Mouse (Mus musculus) ZHBTc4 (cell line): ENCODE measurements around the gene Muc20.
A peak's percentile ranks its signal among the peaks of the same experiment; 100 is the strongest.

Experiments
- DNase-seq: peaks from one replicate; pipeline ENCODE4 v3.0.0-alpha.2; 2011; ENCODE audit warnings: low read depth, low spot score

The Muc20 gene

DNA sequence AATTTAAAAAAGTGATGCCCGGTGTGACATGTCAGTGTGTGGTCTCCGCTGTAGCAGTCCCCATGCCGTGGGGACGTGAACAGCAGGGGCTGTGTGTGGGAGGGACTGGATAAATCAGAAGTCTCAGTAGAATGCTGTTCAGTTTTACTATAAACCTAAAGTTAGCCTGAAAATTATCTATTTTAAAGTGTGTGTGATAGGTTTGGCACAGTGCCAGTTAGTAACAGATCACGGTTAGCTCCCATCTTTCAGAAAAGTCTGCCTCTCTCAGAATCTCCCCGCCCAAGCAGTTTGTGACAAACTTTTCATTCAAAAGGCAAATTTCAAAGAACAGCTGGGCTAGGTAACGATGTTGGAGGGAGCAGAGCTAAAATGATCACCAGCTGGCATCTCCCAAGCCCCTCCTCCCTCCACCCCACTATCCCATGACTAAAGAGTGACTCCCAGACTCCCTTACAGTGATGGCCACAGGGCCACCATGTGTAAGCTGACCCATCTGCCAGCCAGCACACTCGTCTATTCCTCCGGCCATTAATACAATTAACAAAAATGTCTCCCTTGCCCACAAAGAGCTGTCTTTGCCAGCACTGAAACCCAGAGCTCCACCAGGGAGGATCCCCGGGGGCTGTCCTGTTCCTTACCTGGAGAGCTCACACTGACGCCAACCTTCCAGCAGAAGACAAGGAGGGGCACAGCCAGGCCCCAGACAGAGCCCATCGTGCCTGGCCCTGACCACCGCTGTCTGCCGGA is 384 bp downstream of the Muc20 start:
- no peak for DNase-seq

DNA sequence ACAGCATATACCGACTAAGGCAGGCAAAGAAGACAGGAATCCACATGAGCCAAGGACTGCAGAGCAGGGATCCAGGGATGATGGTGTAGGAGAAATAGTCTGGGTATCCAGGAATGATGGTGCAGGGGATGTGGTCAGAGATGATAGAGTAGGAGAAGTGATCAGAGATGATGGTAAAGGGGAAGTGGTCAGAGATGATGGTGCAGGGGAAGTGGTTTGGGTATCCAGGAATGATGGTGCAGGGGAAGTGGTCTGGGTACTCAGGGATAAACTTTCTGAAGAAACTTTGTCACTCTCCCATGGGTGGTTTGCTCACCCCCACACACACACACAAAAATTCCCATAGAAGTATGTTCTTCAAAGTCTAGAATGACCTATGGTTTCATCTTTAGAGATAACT is 2.1 kb downstream of the Muc20 start:
- no peak for DNase-seq

DNA sequence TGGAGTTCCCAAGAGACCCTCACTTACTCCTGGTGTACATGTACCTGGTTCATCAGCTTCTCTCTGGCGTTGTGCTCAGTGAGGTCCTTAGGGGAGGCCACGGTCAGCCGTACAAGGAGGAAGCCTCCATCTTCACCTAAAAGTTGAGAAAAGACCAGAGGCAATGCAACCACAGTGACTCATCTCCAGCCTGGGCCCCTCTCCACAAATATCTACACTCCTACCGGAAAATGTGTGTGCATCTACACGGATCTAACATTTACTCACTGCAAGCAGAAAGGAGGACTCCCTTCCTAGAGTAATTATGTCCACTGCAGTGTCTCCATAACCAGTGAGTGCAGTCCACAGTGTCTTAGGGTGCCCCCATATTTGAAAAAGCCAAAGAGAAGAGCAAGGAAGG is 7.2 kb downstream of the Muc20 start:
- DNase-seq: no peak

DNA sequence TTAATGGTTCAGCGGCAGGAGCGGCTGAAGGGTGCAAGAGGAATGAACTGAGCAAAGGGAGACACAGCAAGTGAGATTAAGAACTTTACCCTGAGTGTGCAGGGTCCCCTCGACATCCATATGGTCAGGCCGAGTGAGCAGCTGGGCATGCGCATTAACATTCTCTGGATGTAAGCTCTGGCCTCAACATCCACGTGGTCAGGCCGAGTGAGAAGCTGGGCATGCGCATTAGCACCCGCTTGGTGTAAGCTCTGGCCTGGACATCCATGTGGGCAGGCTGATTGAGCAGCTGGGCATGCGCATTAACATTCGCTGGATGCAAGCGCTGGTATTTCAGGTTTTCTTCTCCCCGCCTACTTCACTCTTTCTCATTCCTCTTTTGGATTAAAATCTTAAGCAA is 12.4 kb downstream of the Muc20 start:
- no peak for DNase-seq

DNA sequence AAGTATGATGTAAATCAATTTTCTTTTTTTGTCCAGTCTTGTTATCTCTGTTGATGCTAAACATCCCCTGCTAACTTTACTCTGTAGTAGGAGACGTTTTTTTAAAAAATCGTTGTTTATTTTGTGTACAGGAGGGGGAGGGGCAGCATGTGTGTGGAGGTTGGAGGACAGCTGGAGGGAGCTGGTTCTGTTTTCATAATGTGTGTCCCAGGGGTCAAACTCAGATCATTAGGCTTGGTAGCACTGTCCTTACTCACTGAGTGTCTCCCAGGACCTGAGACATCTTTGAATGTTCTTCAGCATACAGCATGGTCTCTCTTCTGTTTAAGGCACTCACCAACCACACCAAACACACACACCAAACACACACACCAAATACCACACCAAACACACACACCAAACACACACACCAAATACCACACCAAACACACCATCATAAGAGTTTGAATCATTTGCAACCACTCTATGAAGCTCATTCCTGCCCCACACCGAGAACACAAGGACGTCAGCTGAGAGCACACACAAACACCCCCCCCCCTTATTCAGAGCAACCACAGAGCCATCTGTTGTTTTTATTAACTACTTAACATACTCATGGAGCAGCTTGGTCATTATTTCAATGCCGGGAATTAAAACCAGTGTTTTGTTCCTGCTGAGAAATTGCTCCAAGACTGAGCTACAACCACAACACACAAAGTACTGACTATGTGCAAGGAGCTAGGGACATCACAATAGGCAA is 13.7 kb downstream of the Muc20 start:
- DNase-seq: no peak

DNA sequence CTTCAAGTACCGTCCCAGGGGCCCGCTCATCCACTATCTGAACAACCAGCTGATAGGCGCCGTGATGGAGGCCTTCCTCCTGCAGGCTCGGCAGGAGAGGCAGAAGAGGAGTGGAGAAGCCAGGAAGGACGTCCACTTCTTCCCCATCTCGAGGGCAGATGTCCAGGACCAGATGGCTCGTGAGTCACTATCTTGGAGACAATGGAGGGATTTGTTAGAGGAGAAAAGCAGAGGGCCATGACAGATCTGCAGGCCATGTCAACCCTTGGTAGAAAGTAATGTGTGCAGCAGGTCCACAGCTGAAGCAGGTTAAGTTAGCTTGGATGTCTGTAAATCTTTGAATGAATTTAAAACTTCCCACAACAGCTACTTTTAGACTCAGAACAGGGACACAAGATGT is 18.3 kb downstream of the Muc20 start:
- no peak for DNase-seq

DNA sequence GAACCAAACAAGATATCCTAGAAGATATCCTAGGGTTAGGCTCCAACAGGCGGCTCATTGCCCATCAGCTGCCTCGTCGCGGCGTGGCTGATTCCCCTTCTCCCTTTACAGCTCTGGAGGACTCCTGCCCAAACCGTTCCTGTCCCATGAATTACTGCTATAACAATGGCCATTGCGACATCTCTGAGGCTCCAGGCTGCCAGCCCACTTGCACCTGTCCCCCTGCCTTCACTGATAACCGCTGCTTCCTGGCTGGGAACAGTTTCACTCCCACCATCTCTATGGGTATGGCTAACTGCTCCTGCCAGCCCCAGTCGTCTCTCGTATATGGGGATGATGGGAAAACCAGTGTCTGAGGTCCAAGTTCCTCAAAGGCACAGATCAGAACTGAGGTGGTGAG is 20.6 kb downstream of the Muc20 start:
- no peak for DNase-seq

DNA sequence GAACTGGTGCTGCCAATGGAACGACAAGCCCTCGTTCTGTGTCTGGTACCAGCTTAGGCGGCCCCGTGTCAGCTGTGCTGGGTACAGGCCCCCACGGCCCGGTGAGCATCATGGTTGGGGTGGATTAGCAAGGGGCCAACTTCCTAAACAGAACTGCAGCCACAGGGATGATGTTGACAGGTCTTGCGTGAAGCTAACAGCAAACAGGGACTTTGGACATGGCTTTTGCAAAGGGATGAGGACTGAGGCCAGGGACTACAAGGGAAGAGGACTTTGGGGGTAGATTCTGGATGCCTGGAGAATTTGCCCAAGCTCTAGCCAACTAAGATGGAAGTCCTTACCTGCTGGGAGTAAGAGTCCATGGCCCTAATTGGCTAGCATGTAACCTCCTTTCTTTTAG is 30.3 kb downstream of the Muc20 start:
- no peak for DNase-seq

DNA sequence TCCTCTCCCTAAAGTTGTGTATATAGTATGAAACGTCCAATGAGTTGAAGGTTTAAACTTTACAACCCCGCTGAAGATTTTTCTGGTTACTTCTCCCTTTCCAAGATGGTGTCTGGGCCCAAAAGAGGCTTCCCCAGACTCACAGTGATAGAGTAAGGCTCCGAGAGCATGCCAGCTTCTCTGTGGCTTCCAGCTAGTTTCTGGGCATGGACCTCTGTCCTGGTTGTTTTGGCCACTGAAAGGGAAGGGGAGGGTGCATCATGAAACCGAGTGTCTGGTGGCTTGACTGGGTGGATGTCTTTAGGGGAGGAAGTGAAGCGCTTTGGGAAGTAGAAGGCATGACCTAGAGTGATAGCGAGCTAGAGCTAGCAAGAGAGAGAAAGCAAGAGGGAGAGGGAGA is 32.3 kb downstream of the Muc20 start:
- DNase-seq: no peak

DNA sequence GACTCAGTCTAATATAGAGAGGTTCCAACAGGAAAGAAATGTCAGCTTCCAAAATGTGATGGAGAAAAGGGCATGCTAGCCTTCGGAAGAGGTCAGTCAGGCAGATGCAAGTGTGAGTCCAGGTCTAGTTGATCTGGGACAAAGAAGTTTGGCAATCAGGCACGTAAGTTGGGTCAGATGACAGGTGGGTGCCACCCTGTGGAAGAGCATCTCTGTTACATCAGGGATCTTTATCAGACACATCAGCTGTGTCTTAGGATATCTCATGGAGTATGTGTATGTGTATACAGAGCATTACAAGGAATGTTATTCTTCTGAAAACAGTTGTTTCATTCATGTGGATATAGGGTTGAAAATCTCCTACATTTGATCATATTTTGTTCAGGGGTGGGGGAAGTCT is 32.7 kb downstream of the Muc20 start:
- DNase-seq: no peak

DNA sequence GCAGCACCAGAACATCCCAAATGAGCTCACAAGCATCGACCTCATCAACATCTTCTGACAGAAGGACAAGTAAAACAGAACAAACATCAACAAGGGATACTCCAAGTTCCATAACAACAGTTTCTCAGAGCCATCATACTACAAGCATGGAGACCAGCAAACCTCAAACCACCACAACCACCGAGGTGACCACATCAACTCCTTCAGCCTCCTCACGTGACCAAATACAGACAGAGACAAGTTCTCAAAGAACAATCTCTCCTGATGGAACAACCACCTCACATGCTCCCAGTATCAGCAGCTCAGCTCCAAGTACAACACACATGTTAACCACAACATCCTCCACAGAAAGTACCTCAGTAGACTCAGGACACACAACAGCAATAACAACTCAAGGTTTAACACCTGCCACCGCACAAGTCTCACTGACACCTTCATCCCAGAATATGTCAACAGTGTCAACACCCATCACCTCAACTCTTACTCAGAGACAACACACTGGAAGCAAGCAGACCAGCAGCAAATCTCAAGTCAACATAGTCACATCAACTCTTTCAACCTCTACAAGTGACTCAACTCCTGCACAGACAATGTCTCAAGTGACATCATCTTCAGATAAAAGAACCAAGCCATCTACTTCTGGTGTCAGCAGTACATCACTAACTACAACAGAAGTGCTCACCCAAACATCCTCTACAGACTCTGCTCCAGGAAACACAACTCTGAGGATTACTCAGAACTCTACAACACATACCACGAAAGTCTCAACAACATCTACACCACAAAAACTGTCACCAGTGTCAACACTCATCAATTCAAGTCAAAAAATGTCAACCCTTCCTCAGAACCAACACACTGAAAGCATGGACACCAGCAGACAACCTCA is 46.8 kb downstream of the Muc20 start:
- no peak for DNase-seq

DNA sequence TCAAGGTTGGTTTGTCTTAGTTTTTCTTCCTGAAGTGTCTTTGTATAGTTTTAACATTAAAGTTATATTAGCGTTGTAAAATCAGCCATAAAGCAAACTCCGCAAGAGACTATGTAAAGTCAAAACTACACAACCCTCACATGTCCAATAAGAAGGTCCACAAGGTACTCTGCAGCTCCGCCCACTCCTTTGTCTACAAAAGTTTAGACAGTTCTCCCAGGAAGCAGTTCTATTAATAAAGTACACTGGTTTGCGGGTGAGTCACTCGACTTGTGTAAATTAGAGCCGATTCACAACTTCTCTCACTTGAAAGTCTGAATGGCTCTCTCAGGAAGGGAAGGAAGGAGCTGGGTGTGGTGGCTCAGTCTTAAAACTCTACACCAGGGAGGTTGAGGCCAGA is 51.4 kb downstream of the Muc20 start:
- no peak for DNase-seq

DNA sequence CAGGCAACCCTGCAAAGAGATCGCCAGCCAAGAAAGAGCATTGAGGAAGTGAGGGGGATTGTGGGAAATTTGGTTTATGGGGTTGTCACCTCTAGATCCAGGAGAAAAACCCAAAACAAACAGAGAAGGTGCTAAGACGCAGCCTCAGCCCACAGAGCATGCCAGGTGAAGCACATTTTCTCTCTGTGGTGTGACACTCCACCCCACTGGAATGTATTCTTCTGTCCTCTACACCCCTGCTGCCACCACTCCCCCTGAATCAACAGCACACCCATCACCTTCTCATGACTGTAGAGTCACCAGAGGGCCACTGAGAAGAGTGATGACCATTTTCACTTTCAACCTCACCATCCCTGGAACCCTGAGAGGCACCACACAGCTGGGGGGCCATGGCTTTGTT is 54.5 kb downstream of the Muc20 start:
- no peak for DNase-seq

DNA sequence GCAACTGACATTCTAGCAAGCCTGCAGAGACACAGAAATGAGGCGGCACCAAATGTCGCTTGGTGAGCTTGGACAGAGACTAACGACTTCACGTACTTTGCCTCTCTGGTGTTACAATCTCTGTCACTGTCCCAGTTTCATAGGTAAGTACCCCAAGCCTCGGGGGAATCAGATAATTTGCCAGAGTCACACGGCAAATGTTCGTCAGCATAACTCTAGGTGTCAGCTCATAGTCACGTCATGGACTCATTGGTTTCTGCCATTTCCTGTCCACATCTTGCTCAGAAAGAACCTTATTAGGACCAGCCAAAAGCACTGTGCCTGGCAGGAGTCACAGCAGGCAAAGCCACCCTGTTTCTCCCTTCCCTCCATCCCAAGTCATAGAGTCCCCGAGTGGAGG is 55.9 kb downstream of the Muc20 start:
- DNase-seq: no peak

DNA sequence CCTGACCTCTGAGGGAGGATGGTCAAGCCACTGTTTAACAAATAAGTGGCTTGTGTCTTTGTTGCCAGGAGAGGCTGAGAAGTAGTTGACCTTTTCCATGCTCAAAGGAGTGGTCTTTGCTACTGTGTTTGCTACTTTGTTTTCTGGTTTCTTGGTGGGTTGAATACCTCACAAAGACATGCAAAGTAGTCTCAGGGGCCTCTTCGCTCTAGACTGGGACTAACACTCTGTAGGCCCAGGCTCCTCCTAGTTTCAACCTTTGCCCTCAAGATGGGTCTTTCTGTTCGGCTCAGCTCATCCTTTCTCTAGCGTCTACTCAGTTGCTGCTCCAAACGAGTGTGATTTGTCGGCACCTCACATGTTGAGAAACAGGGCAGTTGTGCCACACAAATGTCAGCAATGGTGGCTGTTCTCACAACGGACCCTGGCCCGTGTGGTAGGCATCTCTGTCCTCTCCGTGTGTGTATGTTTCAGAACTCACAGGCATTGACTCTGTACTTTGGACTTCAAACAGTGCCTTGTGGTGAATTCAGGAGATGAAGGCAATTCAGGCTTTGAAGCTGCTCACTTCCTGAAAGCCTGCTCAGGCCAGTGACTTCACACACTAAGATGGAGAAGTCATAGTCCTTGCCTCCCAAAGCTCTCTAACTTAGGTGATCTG is 57.1 kb downstream of the Muc20 start:
- DNase-seq: peak; percentile 71

DNA sequence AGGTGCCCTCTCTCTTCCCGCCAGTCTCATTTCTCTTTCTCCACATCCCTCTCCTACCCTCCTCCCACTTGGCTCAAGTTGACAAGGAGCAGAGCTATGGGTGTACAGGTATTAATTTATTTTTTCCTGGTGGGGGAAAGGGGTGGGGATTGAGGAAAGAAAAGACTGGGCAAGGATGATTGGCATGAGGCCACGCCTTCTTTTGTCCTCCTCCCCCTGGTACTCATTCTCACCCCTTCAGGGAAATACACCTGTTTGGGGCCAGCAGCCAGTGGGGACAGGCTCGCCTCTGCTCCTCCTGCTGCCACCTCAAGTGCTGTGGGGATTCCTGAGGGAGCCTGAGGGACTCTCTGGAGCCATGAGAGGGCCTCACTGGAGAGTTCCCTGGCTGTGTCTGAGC is 61.2 kb downstream of the Muc20 start:
- DNase-seq: no peak

DNA sequence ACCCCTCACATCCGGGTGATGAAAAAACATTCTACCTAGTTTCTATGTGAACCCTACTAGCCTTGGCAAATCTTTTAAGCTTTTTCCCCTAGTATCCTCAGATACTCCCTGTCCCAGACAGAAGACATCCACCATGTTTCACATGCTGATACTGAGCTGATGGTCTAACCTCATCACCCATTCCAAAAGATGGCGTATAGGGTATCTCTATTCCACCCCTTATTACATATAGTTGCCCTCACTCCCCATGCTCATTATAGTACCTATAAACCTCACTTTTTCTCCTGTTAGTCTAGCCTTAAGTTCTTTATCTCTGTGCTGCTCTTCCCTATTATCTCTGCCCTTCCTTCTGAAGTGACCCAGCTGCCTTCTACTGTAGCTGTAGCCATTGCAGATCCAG is 61.6 kb downstream of the Muc20 start, which contains the start of gene Muc4:
Gene Muc4, plus strand, starts transcription at position 301 of the 400 bp plus-strand sequence.
- no peak for DNase-seq

DNA sequence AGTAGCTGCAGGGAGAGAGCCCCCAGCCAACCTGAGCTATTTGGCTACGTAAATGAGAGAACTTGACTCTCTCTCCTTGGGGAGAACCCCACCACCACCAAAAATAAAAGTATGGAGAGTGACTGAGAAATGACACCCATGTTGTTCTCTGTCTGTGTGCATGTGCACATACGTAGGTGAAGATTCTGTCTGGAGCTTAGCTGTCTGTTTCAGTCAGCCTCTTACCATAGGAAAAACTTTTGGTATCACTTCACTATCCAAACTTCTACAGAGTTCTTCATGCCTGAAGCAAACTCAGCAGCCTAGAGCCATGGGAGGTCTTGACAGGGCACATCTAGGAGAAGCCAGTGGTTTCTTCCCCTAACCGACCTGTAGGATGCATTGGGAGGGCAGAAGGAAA is 64.0 kb downstream of the Muc20 start:
- no peak for DNase-seq

DNA sequence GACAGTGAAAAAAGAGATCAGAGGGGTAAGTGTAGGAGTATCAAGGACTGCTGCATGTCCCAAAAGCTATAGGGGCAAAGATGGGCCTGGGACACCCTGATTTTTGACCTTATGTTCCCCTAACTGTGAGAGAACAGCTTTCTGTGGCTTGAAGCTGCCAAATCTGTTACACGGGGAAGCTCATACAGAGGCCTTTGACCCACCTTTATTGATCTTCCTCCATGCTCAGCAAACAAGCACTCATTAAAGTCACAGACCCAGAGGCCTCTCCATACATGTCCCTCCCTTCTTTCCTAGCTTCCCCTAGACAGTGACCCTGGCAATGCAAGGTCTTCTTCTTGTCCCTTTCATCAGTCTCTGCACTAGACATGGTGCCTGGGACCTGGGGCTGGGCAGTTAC is 68.5 kb downstream of the Muc20 start:
- DNase-seq: no peak

DNA sequence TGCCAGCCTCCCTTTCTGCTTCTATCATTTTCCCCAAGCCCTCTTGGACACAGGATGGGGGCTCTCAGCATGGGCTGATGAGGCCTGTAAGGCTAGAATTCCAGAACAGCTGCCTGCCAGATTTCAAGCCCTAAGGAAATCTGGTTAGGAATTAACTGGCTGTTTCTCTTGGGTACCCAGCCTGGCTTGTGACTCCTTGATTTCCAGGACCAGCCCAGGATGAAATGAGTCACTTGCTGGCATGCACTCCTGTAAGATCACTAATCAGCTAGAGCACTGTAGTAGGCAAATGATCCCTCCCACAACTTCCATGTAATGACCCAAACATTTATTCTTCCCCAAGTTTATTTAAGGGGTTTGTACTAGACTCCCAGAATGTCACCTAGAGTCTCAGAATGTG is 69.0 kb downstream of the Muc20 start:
- no peak for DNase-seq
